Mouse (Mus musculus): ENCODE measurements around the gene Ubac2. TPM values are rescaled to one million over a fixed set of nuclear protein-coding genes. Genes with fewer than 3 reads are reported as not detected.

The Ubac2 gene
- polyA plus RNA-seq, 1 experiment from 2014 or later, result 60.3 TPM

DNA sequence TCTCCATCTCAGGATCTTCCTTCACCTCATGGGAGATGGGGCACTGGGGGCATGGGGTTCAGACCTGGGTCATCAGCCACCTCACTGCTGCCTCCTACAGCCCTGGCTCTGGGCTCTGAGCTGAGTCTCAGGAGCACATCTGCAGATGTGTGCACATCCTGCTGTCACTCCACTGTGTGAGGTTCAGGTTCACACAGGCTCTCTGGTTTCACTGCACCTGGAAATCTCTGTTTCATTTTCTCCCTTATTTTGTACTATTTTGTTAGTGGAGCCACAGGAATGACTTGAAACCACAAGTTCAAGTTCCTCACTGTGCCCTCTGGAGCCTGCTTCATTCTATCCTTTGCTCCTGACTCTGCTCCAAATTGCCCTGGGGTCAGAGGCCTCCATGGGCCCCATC lies 113.5 kb downstream of the Ubac2 start:
- no peak overlapping the region for H3K4me3 ChIP-seq
- no peak overlapping the region for H3K9ac ChIP-seq

DNA sequence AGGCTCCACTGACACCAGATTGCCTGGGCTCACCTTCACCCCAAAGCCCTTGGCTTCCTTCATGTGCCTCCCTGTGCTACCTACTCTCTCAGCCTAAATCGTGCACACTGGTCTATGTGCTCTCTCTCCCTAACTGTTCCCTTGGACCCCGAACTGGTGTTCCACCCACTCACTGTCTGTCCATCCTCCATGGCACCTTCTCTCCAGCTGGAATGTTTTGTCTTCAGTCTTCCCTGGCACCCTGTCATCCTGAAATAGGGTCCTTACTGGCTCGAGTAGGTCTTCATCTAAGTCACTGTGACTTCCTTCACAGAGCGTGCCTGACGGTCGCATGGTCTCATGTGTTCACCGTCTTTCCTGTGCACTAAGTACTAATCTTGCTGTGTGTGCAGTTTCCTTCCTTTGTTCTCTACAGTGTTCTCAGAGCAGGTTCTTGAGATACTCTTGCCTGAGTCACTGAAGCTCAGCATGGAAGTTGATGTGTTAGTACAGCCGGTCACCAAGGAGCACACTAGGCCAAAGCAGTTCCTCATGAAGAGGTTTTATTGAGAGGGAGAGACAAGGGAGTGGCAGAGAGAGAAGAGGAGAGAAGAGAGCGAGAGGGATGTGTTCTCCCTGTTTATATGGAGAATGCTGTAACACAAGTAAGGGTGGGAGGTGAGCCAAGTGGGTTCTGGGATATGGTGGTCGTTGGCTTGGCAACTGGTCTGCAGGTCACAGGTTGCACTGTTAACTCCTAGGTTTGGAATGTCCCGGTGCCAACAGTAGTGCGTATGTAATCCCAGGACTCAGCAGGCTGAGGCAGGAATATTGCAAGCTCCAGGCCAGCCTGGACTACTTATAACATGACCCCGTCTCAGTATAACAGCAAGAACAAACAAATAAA lies 114.2 kb downstream of the Ubac2 start:
- no peaks in the 10 kb centered on the region for H3K27me3 ChIP-seq (replicated peaks)
- no peak for ATAC-seq (ENCODE audit: low FRiP score, low read depth)
- H3K36me3 ChIP-seq, result peaks cover 18% of the 10 kb centered on the region
- WGBS, result 92% methylated on average over 13 of the region's 13 CpGs
- H3K4me3 ChIP-seq, result no peak overlapping the region
- H3K27ac ChIP-seq, result no peak overlapping the region
- no peaks in the 10 kb centered on the region for H3K9me3 ChIP-seq
- no peak overlapping the region for H3K4me2 ChIP-seq (replicated peaks)
- H3K4me1 ChIP-seq, result no peaks in the 10 kb centered on the region
- no peak overlapping the region for H3K9ac ChIP-seq

More for the DNA sequence above, 113.5 kb downstream of the Ubac2 start:
- H3K4me2 ChIP-seq (replicated peaks), result no peak overlapping the region
- H3K9me3 ChIP-seq, result no peaks in the 10 kb centered on the region
- no peaks in the 10 kb centered on the region for H3K4me1 ChIP-seq
- H3K36me3 ChIP-seq, result peaks cover 16% of the 10 kb centered on the region
- no peak overlapping the region for H3K27ac ChIP-seq
- no peak for ATAC-seq (ENCODE audit: low FRiP score, low read depth)
- no peaks in the 10 kb centered on the region for H3K27me3 ChIP-seq (replicated peaks)

DNA sequence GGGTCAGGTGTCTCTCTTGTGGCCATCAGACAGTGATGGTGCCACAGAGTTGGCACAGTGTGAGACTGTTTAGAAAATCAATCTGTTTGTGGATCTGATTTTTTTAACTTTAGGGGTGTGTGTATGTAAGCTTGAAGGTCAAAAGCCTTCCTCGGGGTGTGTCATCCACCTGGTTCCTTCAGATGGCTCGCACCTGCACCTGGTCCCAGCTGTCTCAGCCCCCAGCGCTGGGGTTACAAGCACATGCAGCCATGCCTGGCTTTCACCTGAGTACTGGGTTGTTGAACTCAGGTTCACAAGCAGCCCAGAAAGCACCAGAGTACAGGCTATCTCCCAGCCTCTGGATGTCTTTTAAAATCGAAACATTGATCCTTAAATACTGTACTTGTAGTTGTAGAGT lies 115.2 kb downstream of the Ubac2 start:
- Histone ChIP-seq H3K9ac (no peak overlapping the region), H3K9me3 (no peaks in the 10 kb centered on the region), H3K27ac (no peak overlapping the region), H3K27me3 (replicated peaks) (no peaks in the 10 kb centered on the region), H3K4me2 (replicated peaks) (no peak overlapping the region), H3K36me3 (peaks cover 18% of the 10 kb centered on the region), H3K4me1 (no peaks in the 10 kb centered on the region), H3K4me3 (no peak overlapping the region)
- no peak for ATAC-seq (ENCODE audit: low FRiP score, low read depth)
- 95% methylated on average over 4 of the region's 4 CpGs for WGBS

DNA sequence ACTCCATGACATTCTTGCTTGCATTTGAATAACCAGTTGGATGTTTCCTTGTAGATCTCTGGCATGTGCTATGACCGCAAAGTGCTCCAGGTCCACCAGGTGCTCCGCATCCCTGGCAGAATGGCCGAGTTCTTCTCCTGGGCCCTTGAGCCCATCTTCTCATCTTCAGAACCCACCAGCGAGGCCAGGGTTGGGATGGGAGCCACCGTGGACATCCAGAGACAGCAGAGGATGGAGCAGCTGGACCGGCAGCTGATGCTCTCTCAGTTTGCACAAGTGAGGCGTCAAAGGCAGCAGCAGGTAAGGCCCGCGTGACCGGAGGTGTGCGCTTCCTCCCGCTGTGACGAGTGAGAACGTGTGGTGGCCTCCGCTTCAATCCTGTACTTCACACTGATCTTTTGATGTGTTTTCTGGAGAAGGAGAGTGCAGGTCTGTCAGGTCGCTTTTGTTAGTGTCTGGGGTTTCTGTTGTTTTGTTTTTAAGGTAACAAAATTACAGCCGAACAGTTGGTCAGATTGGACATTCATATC lies 115.8 kb downstream of the Ubac2 start:
- no peaks in the 10 kb centered on the region for H3K4me1 ChIP-seq
- H3K9me3 ChIP-seq, result no peaks in the 10 kb centered on the region
- peaks cover 18% of the 10 kb centered on the region for H3K36me3 ChIP-seq
- 93% methylated on average over 17 of the region's 17 CpGs for WGBS
- no peaks in the 10 kb centered on the region for H3K27me3 ChIP-seq (replicated peaks)
- ATAC-seq (ENCODE audit: low FRiP score, low read depth), result no peak
- no peak overlapping the region for H3K27ac ChIP-seq
- H3K9ac ChIP-seq, result no peak overlapping the region
- H3K4me3 ChIP-seq, result no peak overlapping the region
- no peak overlapping the region for H3K4me2 ChIP-seq (replicated peaks)

DNA sequence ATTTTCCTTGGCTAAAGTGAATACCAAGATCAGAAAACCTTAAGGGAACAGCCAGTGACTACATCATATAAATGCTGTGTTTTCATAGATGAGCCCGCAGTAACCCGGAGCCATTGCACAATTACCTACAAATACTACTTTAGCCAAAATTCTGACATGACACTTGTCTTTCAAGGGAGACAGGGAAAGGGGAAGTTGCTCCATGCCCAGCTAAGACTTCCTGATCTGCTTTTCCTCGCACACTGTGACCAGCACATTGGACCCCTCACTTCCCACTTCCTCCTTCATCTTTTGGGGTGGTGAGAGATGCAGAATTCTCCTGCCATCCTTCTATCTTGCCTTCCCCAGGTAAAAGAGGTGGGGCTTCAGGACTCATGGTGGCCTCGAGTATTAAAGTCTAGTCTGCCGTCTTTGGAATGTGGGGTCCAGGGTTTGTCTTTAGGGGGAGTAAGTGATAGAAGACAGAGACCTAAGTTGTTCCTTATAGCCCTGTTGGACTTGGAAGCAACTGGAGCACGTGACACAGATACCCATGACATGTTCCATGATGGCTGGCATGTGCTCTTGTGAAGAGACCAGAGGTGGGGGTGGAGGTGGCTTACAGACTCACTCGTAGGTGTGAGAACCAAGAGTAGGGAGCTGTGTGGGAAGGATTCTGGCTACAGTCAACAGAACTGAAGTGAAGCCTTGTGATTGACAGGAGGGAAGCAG lies 116.6 kb downstream of the Ubac2 start:
- Histone ChIP-seq H3K36me3 (peaks cover 18% of the 10 kb centered on the region), H3K4me3 (no peak overlapping the region), H3K4me2 (replicated peaks) (no peak overlapping the region), H3K4me1 (no peaks in the 10 kb centered on the region), H3K9me3 (no peaks in the 10 kb centered on the region), H3K9ac (no peak overlapping the region), H3K27ac (no peak overlapping the region), H3K27me3 (replicated peaks) (no peaks in the 10 kb centered on the region)
- no peak for ATAC-seq (ENCODE audit: low FRiP score, low read depth)
- WGBS, result 93% methylated on average over 7 of the region's 7 CpGs

DNA sequence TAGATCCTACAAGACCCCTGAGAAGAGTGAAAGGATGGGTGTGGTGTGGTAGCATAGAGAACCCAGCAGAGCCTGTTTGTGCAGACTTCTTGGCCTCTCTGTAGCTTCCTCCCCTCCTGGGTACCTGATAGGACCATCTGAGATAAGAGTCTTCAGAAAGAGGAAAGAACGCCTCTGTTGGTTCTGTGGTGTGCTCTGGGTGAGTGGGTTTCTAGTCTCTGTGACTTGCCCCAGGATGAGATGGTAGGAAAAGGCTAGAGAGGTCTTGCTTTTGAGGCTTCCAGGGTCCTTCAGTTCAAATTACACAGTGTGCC lies 117.1 kb downstream of the Ubac2 start:
- H3K9me3 ChIP-seq, result no peaks in the 10 kb centered on the region
- H3K4me1 ChIP-seq, result no peaks in the 10 kb centered on the region
- H3K4me2 ChIP-seq (replicated peaks), result no peak overlapping the region
- H3K27ac ChIP-seq, result no peak overlapping the region
- 96% methylated on average over 1 of the region's 1 CpGs for WGBS
- no peak for ATAC-seq (ENCODE audit: low FRiP score, low read depth)
- H3K36me3 ChIP-seq, result peaks cover 18% of the 10 kb centered on the region
- no peaks in the 10 kb centered on the region for H3K27me3 ChIP-seq (replicated peaks)
- no peak overlapping the region for H3K4me3 ChIP-seq
- no peak overlapping the region for H3K9ac ChIP-seq

DNA sequence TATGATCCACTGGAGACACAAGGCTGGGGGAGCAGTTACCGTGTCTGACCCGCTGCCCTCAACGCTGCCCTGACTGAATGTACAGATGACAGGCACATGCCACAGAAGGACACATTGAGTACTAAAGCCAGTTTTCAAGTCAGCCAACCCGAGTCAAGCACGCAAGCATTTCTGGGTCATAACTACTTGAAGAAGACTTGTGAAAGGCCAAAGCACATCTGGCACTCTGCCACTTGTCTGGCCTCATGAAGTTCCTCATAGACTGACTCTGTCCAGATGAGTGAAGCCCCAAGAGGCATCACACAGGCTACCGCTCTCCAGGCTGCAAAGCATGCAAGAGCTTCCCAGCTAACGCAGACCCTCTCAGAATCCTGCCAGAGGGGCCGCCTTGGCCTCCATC lies 118.4 kb downstream of the Ubac2 start:
- Histone ChIP-seq H3K4me2 (replicated peaks) (no peak overlapping the region), H3K9ac (no peak overlapping the region), H3K4me3 (no peak overlapping the region), H3K27ac (no peak overlapping the region), H3K9me3 (no peaks in the 10 kb centered on the region), H3K27me3 (replicated peaks) (no peaks in the 10 kb centered on the region), H3K36me3 (peaks cover 18% of the 10 kb centered on the region), H3K4me1 (no peaks in the 10 kb centered on the region)
- 97% methylated on average over 8 of the region's 8 CpGs for WGBS
- ATAC-seq (ENCODE audit: low FRiP score, low read depth), result no peak

DNA sequence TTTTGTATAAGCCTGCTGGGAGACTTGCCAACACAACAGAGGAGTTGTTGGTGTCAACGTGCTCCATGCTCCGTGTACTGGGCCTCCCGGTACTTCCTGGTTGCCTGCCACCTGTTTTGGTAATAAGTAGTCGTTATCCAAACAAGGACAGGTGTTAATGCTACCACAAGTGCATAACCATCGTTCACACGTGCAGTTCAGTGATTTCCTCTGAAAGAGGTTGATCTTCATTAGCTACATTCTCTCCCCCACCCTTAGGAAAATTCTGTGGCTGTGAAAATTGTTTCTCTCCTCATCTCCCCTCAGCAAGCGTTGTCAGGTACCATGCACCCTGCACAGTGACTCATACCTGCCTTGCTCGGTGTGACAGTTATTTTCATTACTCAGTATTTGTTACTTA lies 121.0 kb downstream of the Ubac2 start:
- no peaks in the 10 kb centered on the region for H3K4me1 ChIP-seq
- no peak for ATAC-seq (ENCODE audit: low FRiP score, low read depth)
- 92% methylated on average over 8 of the region's 8 CpGs for WGBS
- no peaks in the 10 kb centered on the region for H3K9me3 ChIP-seq
- H3K27me3 ChIP-seq (replicated peaks), result no peaks in the 10 kb centered on the region
- no peak overlapping the region for H3K4me2 ChIP-seq (replicated peaks)
- no peak overlapping the region for H3K9ac ChIP-seq
- no peak overlapping the region for H3K4me3 ChIP-seq
- peaks cover 16% of the 10 kb centered on the region for H3K36me3 ChIP-seq
- H3K27ac ChIP-seq, result no peak overlapping the region

DNA sequence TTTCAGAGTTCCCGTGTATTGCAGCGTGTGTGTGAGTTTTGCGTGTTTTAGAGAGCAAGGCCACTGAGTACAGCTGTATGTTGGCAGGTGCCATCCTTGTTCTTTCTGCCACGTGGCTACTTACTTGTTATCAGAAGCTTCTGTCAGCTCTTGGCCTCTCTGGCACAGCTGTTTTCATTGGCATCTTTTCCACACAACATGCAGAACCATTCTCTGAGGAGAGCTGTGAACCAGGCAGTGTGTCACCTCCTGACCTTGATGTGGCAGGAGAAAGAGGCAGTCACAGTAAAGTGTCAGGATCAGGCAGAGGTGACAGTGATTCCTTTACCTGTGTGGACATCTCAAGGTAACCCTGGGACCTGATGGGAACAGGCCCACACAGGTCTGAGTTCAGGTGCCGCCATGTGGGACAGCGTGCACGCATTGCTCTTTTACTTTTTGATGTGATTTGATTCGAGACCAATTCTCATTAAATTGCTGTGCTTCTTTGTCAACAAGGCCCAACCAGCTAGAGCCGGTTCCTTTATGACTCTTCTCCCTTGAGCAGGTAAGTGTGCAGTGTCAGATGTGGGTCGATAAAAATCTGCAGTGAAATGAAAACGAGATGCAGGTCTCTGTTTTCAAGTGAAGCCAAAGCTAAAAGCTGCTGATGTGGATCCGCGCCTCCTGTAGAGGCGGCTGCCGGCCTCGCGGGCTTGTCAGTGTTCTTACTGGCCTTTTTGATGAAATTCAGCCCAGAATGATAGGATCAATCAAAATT lies 122.1 kb downstream of the Ubac2 start:
- no peak for ATAC-seq (ENCODE audit: low FRiP score, low read depth)
- Histone ChIP-seq H3K4me3 (no peak overlapping the region), H3K36me3 (peaks cover 8% of the 10 kb centered on the region), H3K9ac (no peak overlapping the region), H3K9me3 (no peaks in the 10 kb centered on the region), H3K4me2 (replicated peaks) (no peak overlapping the region), H3K4me1 (no peaks in the 10 kb centered on the region), H3K27me3 (replicated peaks) (no peaks in the 10 kb centered on the region), H3K27ac (no peak overlapping the region)
- WGBS, result 96% methylated on average over 17 of the region's 17 CpGs

DNA sequence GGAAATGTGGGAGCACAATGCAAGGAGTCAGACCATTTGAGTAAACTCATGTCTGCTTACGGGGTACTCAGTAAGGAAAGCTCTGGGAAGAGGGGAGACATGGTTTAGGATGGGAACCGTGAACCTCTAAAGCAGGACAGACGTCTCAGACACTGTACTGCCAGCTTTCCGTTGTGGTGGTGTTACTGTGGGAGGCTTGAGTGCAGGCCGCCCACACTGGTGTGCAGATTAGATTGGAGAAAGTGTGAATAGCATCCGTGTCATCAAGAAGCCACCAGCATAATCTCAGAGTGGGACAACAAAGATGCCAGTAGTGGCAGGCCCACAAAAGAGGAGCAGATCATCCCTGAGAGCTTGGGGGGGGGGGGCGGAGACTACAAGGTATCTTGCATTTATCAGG lies 123.8 kb downstream of the Ubac2 start:
- H3K9me3 ChIP-seq, result no peaks in the 10 kb centered on the region
- H3K36me3 ChIP-seq, result 0 out of 2 replicates have a peak, but pooled peaks cover 5% of the 10 kb centered on the region
- no peak overlapping the region for H3K27ac ChIP-seq
- H3K27me3 ChIP-seq (replicated peaks), result no peaks in the 10 kb centered on the region
- H3K4me1 ChIP-seq, result no peaks in the 10 kb centered on the region
- H3K4me2 ChIP-seq (replicated peaks), result no peak overlapping the region
- 91% methylated on average over 7 of the region's 7 CpGs for WGBS
- no peak overlapping the region for H3K4me3 ChIP-seq
- ATAC-seq (ENCODE audit: low FRiP score, low read depth), result no peak
- H3K9ac ChIP-seq, result no peak overlapping the region

DNA sequence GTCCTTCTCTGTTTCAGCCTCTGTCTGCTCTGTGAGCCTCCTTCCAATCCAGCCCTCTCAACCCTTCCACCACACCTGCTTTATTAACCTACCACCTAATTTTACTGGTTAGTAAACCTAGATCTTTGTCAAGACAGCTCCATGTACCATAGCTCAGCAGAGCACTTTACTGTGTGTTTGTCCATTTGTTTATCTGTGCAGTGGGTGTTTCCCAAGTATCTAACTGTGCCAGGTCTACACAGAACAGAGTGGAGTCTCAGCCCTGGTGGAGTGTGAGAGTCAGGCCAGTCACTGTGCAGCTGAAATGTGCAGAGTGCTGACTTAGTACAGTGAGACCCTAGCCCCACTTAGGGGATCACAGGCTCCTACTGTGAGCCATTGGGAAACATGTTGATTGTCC lies 125.4 kb downstream of the Ubac2 start:
- Histone ChIP-seq H3K27ac (no peak overlapping the region), H3K9me3 (no peaks in the 10 kb centered on the region), H3K9ac (no peak overlapping the region), H3K4me1 (no peaks in the 10 kb centered on the region), H3K36me3 (0 out of 2 replicates have a peak, but pooled peaks cover 2% of the 10 kb centered on the region), H3K27me3 (replicated peaks) (no peaks in the 10 kb centered on the region), H3K4me3 (no peak overlapping the region), H3K4me2 (replicated peaks) (no peak overlapping the region)
- ATAC-seq (ENCODE audit: low FRiP score, low read depth), result no peak

DNA sequence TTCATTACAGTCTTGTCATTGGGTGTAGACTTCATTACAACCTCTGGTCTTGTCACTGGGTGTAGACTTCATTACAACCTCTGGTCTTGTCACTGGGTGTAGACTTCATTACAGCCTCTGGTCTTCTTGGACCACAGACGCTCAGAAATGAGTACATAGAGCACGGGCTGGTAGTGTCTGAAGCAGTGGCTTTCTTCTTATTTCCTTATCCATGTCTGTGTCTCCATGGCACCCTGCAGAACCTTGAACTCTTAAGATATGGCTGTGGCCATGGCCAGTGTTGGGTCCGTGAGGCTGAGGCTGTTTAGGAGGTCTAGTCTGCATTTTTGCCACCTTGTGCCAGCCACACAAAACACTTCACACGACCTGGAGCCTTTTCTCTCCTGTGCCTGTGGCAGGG lies 129.8 kb downstream of the Ubac2 start:
- Histone ChIP-seq H3K27ac (no peak overlapping the region), H3K27me3 (replicated peaks) (no peaks in the 10 kb centered on the region), H3K4me2 (replicated peaks) (no peak overlapping the region), H3K36me3 (peaks cover 15% of the 10 kb centered on the region), H3K4me1 (no peaks in the 10 kb centered on the region), H3K9ac (no peak overlapping the region), H3K4me3 (no peak overlapping the region), H3K9me3 (no peaks in the 10 kb centered on the region)
- no peak for ATAC-seq (ENCODE audit: low FRiP score, low read depth)
- WGBS, result 91% methylated on average over 4 of the region's 4 CpGs
